Mouse (Mus musculus): ENCODE measurements around the gene Gtf3a.

- no peak for TF ChIP-seq POLR2A (IDR thresholded peaks at IDR 0.05; ENCODE audit: control insufficient read depth, low read depth, low read length)
- TF ChIP-seq CTCF (IDR thresholded peaks at IDR 0.05; ENCODE audit: control insufficient read depth, insufficient read depth, insufficient replicate concordance, low read depth, low read length): no peak
Observed at GRCm38 (mm10) chr5:146913355-146913754, 35.1 kb upstream of the Gtf3a start.

All from testis, adult 2 months (tissue).